Mouse (Mus musculus) ovary, postnatal 14 days (tissue): ENCODE data around the gene Ddr2.
A peak's percentile ranks its signal among the peaks of the same experiment; 100 is the strongest.
"Not testable (repeated sequence)": the region's sequence is repeated elsewhere in the genome, so short reads cannot be mapped to it uniquely, and the experiment has no call there.

Experiments
- DNase-seq: peaks from one replicate; pipeline ENCODE4 v3.0.0; 2022; ENCODE audit warnings: low spot score

The Ddr2 gene

GRCm38 (mm10) chr1:170102814-170103213 lies 7.7 kb downstream of the Ddr2 start:
- DNase-seq: not testable (repeated sequence)

- no peak for DNase-seq
Measured at GRCm38 (mm10) chr1:170086631-170087030, 23.9 kb downstream of the Ddr2 start.

- DNase-seq: no peak
Measured at GRCm38 (mm10) chr1:170084151-170084796, 26.3 kb downstream of the Ddr2 start.

GRCm38 (mm10) chr1:170080907-170081306 lies 29.7 kb downstream of the Ddr2 start:
- no peak for DNase-seq

GRCm38 (mm10) chr1:170079465-170079864 lies 31.1 kb downstream of the Ddr2 start:
- no peak for DNase-seq

GRCm38 (mm10) chr1:170076339-170076738 lies 34.2 kb downstream of the Ddr2 start:
- DNase-seq: no peak

GRCm38 (mm10) chr1:170073768-170074167 lies 36.8 kb downstream of the Ddr2 start:
- DNase-seq: no peak

GRCm38 (mm10) chr1:170069143-170069542 lies 41.4 kb downstream of the Ddr2 start:
- no peak for DNase-seq

GRCm38 (mm10) chr1:170065931-170066330 lies 44.6 kb downstream of the Ddr2 start:
- no peak for DNase-seq

- DNase-seq: no peak
Measured at GRCm38 (mm10) chr1:170065009-170065408, 45.6 kb downstream of the Ddr2 start.

GRCm38 (mm10) chr1:170064083-170064494 lies 46.5 kb downstream of the Ddr2 start:
- DNase-seq: peak; percentile 44

- DNase-seq: no peak
Measured at GRCm38 (mm10) chr1:170060214-170060613, 50.3 kb downstream of the Ddr2 start.

GRCm38 (mm10) chr1:170059347-170059746 lies 51.2 kb downstream of the Ddr2 start:
- no peak for DNase-seq

GRCm38 (mm10) chr1:170058051-170058450 lies 52.5 kb downstream of the Ddr2 start:
- DNase-seq: no peak

- no peak for DNase-seq
Measured at GRCm38 (mm10) chr1:170057607-170058006, 53.0 kb downstream of the Ddr2 start.

- DNase-seq: no peak
Measured at GRCm38 (mm10) chr1:170056921-170057320, 53.6 kb downstream of the Ddr2 start.

- DNase-seq: no peak
Measured at GRCm38 (mm10) chr1:170056214-170056613, 54.3 kb downstream of the Ddr2 start.

GRCm38 (mm10) chr1:170052469-170053065 lies 58.0 kb downstream of the Ddr2 start:
- DNase-seq: no peak

GRCm38 (mm10) chr1:170051631-170052177 lies 58.9 kb downstream of the Ddr2 start:
- no peak for DNase-seq

- DNase-seq: no peak
Measured at GRCm38 (mm10) chr1:170048434-170048833, 62.1 kb downstream of the Ddr2 start.

- no peak for DNase-seq
Measured at GRCm38 (mm10) chr1:170044726-170045471, 65.7 kb downstream of the Ddr2 start.

GRCm38 (mm10) chr1:170043753-170044152 lies 66.8 kb downstream of the Ddr2 start:
- DNase-seq: no peak

- no peak for DNase-seq
Measured at GRCm38 (mm10) chr1:170042996-170043395, 67.6 kb downstream of the Ddr2 start.
